Mouse (Mus musculus) kidney, embryonic 15.5 days (tissue): ENCODE measurements at regions not wholly inside any gene's neighbourhood (a gene's known extent, or its start where the extent isn't known, plus 50 kb on each side); places are given as distances from the start of the nearest gene placed in this dataset.

Experiments used
- ATAC-seq: fragments of 200-750 bp; cut with Nextera tagmentation; replicated peaks from 2 replicates; pipeline ENCODE4 v1.8.0; 2017; ENCODE audit warnings: moderate TSS enrichment; ENCODE audit not compliant: low FRiP score
- H3K27ac ChIP-seq: fragments of 300-500 bp; sonication (generic); 2 replicates; pipeline ENCODE4 v1.5.1; 2015; ENCODE audit warnings: mild to moderate bottlenecking, inconsistent platforms
- H3K27me3 ChIP-seq: fragments of 300-500 bp; sonication (generic); 2 replicates; pipeline ENCODE4 v1.6.1; 2015; ENCODE audit warnings: inconsistent platforms
- H3K36me3 ChIP-seq: fragments of 300-500 bp; sonication (generic); 2 replicates; pipeline ENCODE4 v1.6.1; 2015; ENCODE audit warnings: inconsistent platforms
- H3K4me1 ChIP-seq: fragments of 300-500 bp; sonication (generic); 2 replicates; pipeline ENCODE4 v1.6.1; 2015; ENCODE audit warnings: inconsistent platforms
- H3K4me2 ChIP-seq: fragments of 300-500 bp; sonication (generic); 2 replicates; pipeline ENCODE4 v1.6.1; 2015; ENCODE audit warnings: moderate library complexity, mild to moderate bottlenecking, inconsistent platforms
- H3K4me3 ChIP-seq: fragments of 300-500 bp; sonication (generic); replicated peaks from 2 replicates; pipeline ENCODE4 v1.5.1; 2015; ENCODE audit warnings: mild to moderate bottlenecking, inconsistent platforms
- H3K9ac ChIP-seq: fragments of 300-500 bp; sonication (generic); 2 replicates; pipeline ENCODE4 v1.6.1; 2015; ENCODE audit warnings: mild to moderate bottlenecking, inconsistent platforms
- H3K9me3 ChIP-seq: fragments of 300-500 bp; sonication (generic); replicated peaks from 2 replicates; pipeline ENCODE4 v1.6.1; 2016; ENCODE audit warnings: inconsistent platforms
- WGBS: fragments of 180-500 bp; shearing (Covaris S2); methylation state at CpG from one replicate; pipeline ENCODE4 v1.1.7; 2015; ENCODE audit warnings: mixed read lengths; 5-methylcytosine and 5-hydroxymethylcytosine counted together

- Histone ChIP-seq H3K9me3 (no peaks in the 10 kb centered on the region), H3K4me3 (no peak overlapping the region), H3K36me3 (no peaks in the 10 kb centered on the region), H3K9ac (no peak overlapping the region), H3K4me2 (no peak overlapping the region), H3K4me1 (peaks cover 5% of the 10 kb centered on the region; the same call in 1 of the 2 replicates), H3K27me3 (no peaks in the 10 kb centered on the region), H3K27ac (0 out of 2 replicates have a peak overlapping the region, but pooled peaks have one; percentile 14)
- ATAC-seq: no peak
- 56% methylated on average over 6 of the region's 6 CpGs for whole genome bisulfite sequencing
These were observed 56.3 kb upstream of the Robo2 start for GRCm38 (mm10) chr16:74467745-74468420.

- no peak overlapping the region for H3K4me2 ChIP-seq
- H3K9ac ChIP-seq: no peak overlapping the region
- ATAC-seq: no peak
- H3K27me3 ChIP-seq: no peaks in the 10 kb centered on the region
- 0 out of 2 replicates have a peak overlapping the region, but pooled peaks have one; percentile 14 for H3K27ac ChIP-seq
- WGBS: 80% methylated on average over 7 of the region's 7 CpGs
- no peaks in the 10 kb centered on the region for H3K9me3 ChIP-seq
- peaks cover 5% of the 10 kb centered on the region; the same call in 1 of the 2 replicates for H3K4me1 ChIP-seq
- H3K36me3 ChIP-seq: no peaks in the 10 kb centered on the region
- H3K4me3 ChIP-seq: no peak overlapping the region
These were observed 55.5 kb upstream of the Robo2 start for GRCm38 (mm10) chr16:74467159-74467558.

GRCm38 (mm10) chr16:74464835-74465234 is 53.2 kb upstream of the Robo2 start:
- H3K4me3 ChIP-seq: no peak overlapping the region
- peak; percentile 90 for ATAC-seq
- H3K27ac ChIP-seq: peak overlapping the region; percentile 76
- no peaks in the 10 kb centered on the region for H3K36me3 ChIP-seq
- peaks cover 5% of the 10 kb centered on the region; the same call in 1 of the 2 replicates for H3K4me1 ChIP-seq
- H3K9ac ChIP-seq: no peak overlapping the region
- H3K4me2 ChIP-seq: no peak overlapping the region
- H3K27me3 ChIP-seq: no peaks in the 10 kb centered on the region
- WGBS: 25% methylated on average over 2 of the region's 2 CpGs
- no peaks in the 10 kb centered on the region for H3K9me3 ChIP-seq

GRCm38 (mm10) chr16:74464290-74464689 is 52.7 kb upstream of the Robo2 start:
- Histone ChIP-seq H3K27me3 (no peaks in the 10 kb centered on the region), H3K9ac (no peak overlapping the region), H3K4me2 (no peak overlapping the region), H3K36me3 (no peaks in the 10 kb centered on the region), H3K27ac (peak overlapping the region; percentile 76), H3K4me1 (peaks cover 5% of the 10 kb centered on the region; the same call in 1 of the 2 replicates), H3K9me3 (no peaks in the 10 kb centered on the region), H3K4me3 (no peak overlapping the region)
- ATAC-seq: peak; percentile 73
- WGBS: 25% methylated on average over 6 of the region's 6 CpGs

GRCm38 (mm10) chr16:74462436-74462835 is 50.8 kb upstream of the Robo2 start:
- Histone ChIP-seq H3K4me3 (no peak overlapping the region), H3K4me2 (no peak overlapping the region), H3K9ac (no peak overlapping the region), H3K27me3 (no peaks in the 10 kb centered on the region), H3K27ac (no peak overlapping the region), H3K36me3 (no peaks in the 10 kb centered on the region), H3K9me3 (no peaks in the 10 kb centered on the region), H3K4me1 (peaks cover 11% of the 10 kb centered on the region)
- 89% methylated on average over 3 of the region's 3 CpGs for WGBS
- no peak for ATAC-seq
